Mouse (Mus musculus) embryo, embryonic 11 days (tissue): ENCODE measurements around the gene Ifih1.

Experiments used
- DNase-seq: peaks from one replicate; pipeline ENCODE4 v3.0.0-alpha.2; 2015

Ifih1 gene

GRCm38 (mm10) chr2:62646014-62646645, at the start of gene Ifih1:
Gene Ifih1, minus strand, starts transcription at chr2:62646255.
- peak; percentile 82 for DNase-seq

- DNase-seq = no peak
Measured at GRCm38 (mm10) chr2:62685934-62686333, 39.9 kb upstream of the Ifih1 start.

GRCm38 (mm10) chr2:62684989-62685595, 39.0 kb upstream of the Ifih1 start:
- DNase-seq = no peak

- no peak for DNase-seq
Measured at GRCm38 (mm10) chr2:62681667-62682066, 35.6 kb upstream of the Ifih1 start.

- no peak for DNase-seq
Measured at GRCm38 (mm10) chr2:62672788-62673187, 26.7 kb upstream of the Ifih1 start.

GRCm38 (mm10) chr2:62670767-62671166, 24.7 kb upstream of the Ifih1 start:
- DNase-seq = no peak

GRCm38 (mm10) chr2:62670301-62670700, 24.2 kb upstream of the Ifih1 start:
- DNase-seq = no peak

- DNase-seq = no peak
Measured at GRCm38 (mm10) chr2:62669848-62670247, 23.8 kb upstream of the Ifih1 start.

- DNase-seq = no peak
Measured at GRCm38 (mm10) chr2:62665536-62665935, 19.5 kb upstream of the Ifih1 start.

- no peak for DNase-seq
Measured at GRCm38 (mm10) chr2:62664839-62665238, 18.8 kb upstream of the Ifih1 start.

- DNase-seq = peak; percentile 86
Measured at GRCm38 (mm10) chr2:62664135-62664670, 18.1 kb upstream of the Ifih1 start, which contains the start of gene Gca. Gene Gca, plus strand, starts transcription at chr2:62664285.

- DNase-seq = no peak
Measured at GRCm38 (mm10) chr2:62662560-62662959, 16.5 kb upstream of the Ifih1 start.

- no peak for DNase-seq
Measured at GRCm38 (mm10) chr2:62660565-62660964, 14.5 kb upstream of the Ifih1 start.

- no peak for DNase-seq
Measured at GRCm38 (mm10) chr2:62656072-62656471, 10.0 kb upstream of the Ifih1 start.

GRCm38 (mm10) chr2:62654519-62655338, 8.7 kb upstream of the Ifih1 start:
- DNase-seq = peak; percentile 68

- no peak for DNase-seq
Measured at GRCm38 (mm10) chr2:62652466-62652865, 6.4 kb upstream of the Ifih1 start.

- no peak for DNase-seq
Measured at GRCm38 (mm10) chr2:62651890-62652289, 5.8 kb upstream of the Ifih1 start.

GRCm38 (mm10) chr2:62646671-62647289, 725 bp upstream of the Ifih1 start:
- DNase-seq = no peak

- DNase-seq = peak; percentile 22
Measured at GRCm38 (mm10) chr2:62645475-62645874, 580 bp downstream of the Ifih1 start.

GRCm38 (mm10) chr2:62644891-62645290, 1.2 kb downstream of the Ifih1 start:
- no peak for DNase-seq

- DNase-seq = peak; percentile 61
Measured at GRCm38 (mm10) chr2:62643405-62644305, 2.4 kb downstream of the Ifih1 start.

- DNase-seq = no peak
Measured at GRCm38 (mm10) chr2:62639869-62640268, 6.2 kb downstream of the Ifih1 start.
